Mouse (Mus musculus) embryonic facial prominence, embryonic 12.5 days (tissue): ENCODE data around the gene Edar. TPM values are rescaled to one million over a fixed set of nuclear protein-coding genes. Genes with fewer than 3 reads are reported as not detected.

Source experiments
- ATAC-seq: fragments of 200-750 bp; cut with Nextera tagmentation; 2 replicates; pipeline ENCODE4 v1.8.0; 2017; ENCODE audit not compliant: insufficient number of reproducible peaks, insufficient read depth, low FRiP score, low TSS enrichment
- H3K27ac ChIP-seq: fragments of 300-500 bp; sonication (generic); 2 replicates; pipeline ENCODE4 v1.5.1; 2016; ENCODE audit warnings: mild to moderate bottlenecking
- H3K27me3 ChIP-seq: fragments of 300-500 bp; sonication (generic); 2 replicates; pipeline ENCODE4 v1.6.1; 2016; ENCODE audit warnings: mild to moderate bottlenecking, moderate library complexity
- H3K36me3 ChIP-seq: fragments of 300-500 bp; sonication (generic); 2 replicates; pipeline ENCODE4 v1.6.1; 2016; ENCODE audit warnings: mild to moderate bottlenecking
- H3K4me1 ChIP-seq: fragments of 300-500 bp; sonication (generic); 2 replicates; pipeline ENCODE4 v1.6.1; 2016
- H3K4me2 ChIP-seq: fragments of 300-500 bp; sonication (generic); replicated peaks from 2 replicates; pipeline ENCODE4 v1.6.1; 2016; ENCODE audit warnings: mild to moderate bottlenecking, moderate library complexity
- H3K4me3 ChIP-seq: fragments of 300-500 bp; sonication (generic); 2 replicates; pipeline ENCODE4 v1.5.1; 2016; ENCODE audit warnings: mild to moderate bottlenecking
- H3K9ac ChIP-seq: fragments of 300-500 bp; sonication (generic); 2 replicates; pipeline ENCODE4 v1.6.1; 2016; ENCODE audit warnings: mild to moderate bottlenecking, moderate library complexity
- H3K9me3 ChIP-seq: fragments of 300-500 bp; sonication (generic); 2 replicates; pipeline ENCODE4 v1.6.1; 2016; ENCODE audit warnings: mild to moderate bottlenecking, moderate library complexity
- WGBS: fragments of 180-500 bp; shearing (Covaris S2); methylation state at CpG from one replicate; pipeline ENCODE4 v1.1.7; 2016; 5-methylcytosine and 5-hydroxymethylcytosine counted together
- polyA plus RNA-seq: library from polyadenylated mRNA; unstranded; fragments of >200 nt; fragmentation: Nextera tagmentation; extraction: Ambion mirVana; gene quantifications from 2 replicates; pipeline ENCODE4 v1.2.1, GENCODE M21; 2016

The Edar gene
- polyA plus RNA-seq, 1 experiment from 2014 or later, result 1.4 TPM

- no peaks in the 10 kb centered on the region for H3K9me3 ChIP-seq
- no peak overlapping the region for H3K9ac ChIP-seq
- no peak overlapping the region for H3K4me2 ChIP-seq
- no peak for ATAC-seq
- H3K36me3 ChIP-seq, result no peaks in the 10 kb centered on the region
- H3K4me1 ChIP-seq, result peaks cover 25% of the 10 kb centered on the region
- WGBS, result 75% methylated on average over 5 of the region's 5 CpGs
- H3K27ac ChIP-seq, result no peak overlapping the region
- no peaks in the 10 kb centered on the region for H3K27me3 ChIP-seq
- no peak overlapping the region for H3K4me3 ChIP-seq
These were observed 26.7 kb downstream of the Edar start for GRCm38 (mm10) chr10:58648787-58649186.

- 78% methylated on average over 5 of the region's 5 CpGs for WGBS
- Histone ChIP-seq H3K27me3 (no peaks in the 10 kb centered on the region), H3K9me3 (no peaks in the 10 kb centered on the region), H3K4me1 (peaks cover 22% of the 10 kb centered on the region; the same call in 1 of the 2 replicates), H3K9ac (no peak overlapping the region), H3K4me3 (no peak overlapping the region), H3K27ac (no peak overlapping the region), H3K36me3 (no peaks in the 10 kb centered on the region), H3K4me2 (no peak overlapping the region)
- no peak for ATAC-seq
These were observed 30.8 kb downstream of the Edar start for GRCm38 (mm10) chr10:58644671-58645070.

- Histone ChIP-seq H3K9ac (no peak overlapping the region), H3K36me3 (no peaks in the 10 kb centered on the region), H3K27me3 (no peaks in the 10 kb centered on the region), H3K27ac (no peak overlapping the region), H3K4me3 (no peak overlapping the region), H3K4me1 (peaks cover 22% of the 10 kb centered on the region; the same call in 1 of the 2 replicates), H3K9me3 (no peaks in the 10 kb centered on the region), H3K4me2 (no peak overlapping the region)
- no peak for ATAC-seq
- 85% methylated on average over 7 of the region's 7 CpGs for WGBS
These were observed 31.3 kb downstream of the Edar start for GRCm38 (mm10) chr10:58644194-58644593.

GRCm38 (mm10) chr10:58643001-58643400 is 32.5 kb downstream of the Edar start:
- H3K36me3 ChIP-seq, result no peaks in the 10 kb centered on the region
- H3K9ac ChIP-seq, result no peak overlapping the region
- no peak overlapping the region for H3K27ac ChIP-seq
- ATAC-seq, result no peak
- H3K4me2 ChIP-seq, result no peak overlapping the region
- WGBS, result 74% methylated on average over 9 of the region's 9 CpGs
- H3K27me3 ChIP-seq, result no peaks in the 10 kb centered on the region
- no peaks in the 10 kb centered on the region for H3K9me3 ChIP-seq
- H3K4me3 ChIP-seq, result no peak overlapping the region
- H3K4me1 ChIP-seq, result peaks cover 22% of the 10 kb centered on the region; the same call in 1 of the 2 replicates

- WGBS, result 48% methylated on average over 10 of the region's 10 CpGs
- H3K4me3 ChIP-seq, result no peak overlapping the region
- H3K4me2 ChIP-seq, result peak overlapping the region; percentile 13; the same call in 1 of the 2 replicates
- no peak for ATAC-seq
- no peak overlapping the region for H3K27ac ChIP-seq
- no peak overlapping the region for H3K9ac ChIP-seq
- no peaks in the 10 kb centered on the region for H3K27me3 ChIP-seq
- peaks cover 26% of the 10 kb centered on the region for H3K4me1 ChIP-seq
- no peaks in the 10 kb centered on the region for H3K36me3 ChIP-seq
- no peaks in the 10 kb centered on the region for H3K9me3 ChIP-seq
These were observed 33.8 kb downstream of the Edar start for GRCm38 (mm10) chr10:58641631-58642030.

GRCm38 (mm10) chr10:58640446-58641400 is 34.7 kb downstream of the Edar start:
- H3K4me2 ChIP-seq, result peak overlapping the region; percentile 13; the same call in 1 of the 2 replicates

GRCm38 (mm10) chr10:58639291-58639690 is 36.2 kb downstream of the Edar start:
- H3K27me3 ChIP-seq, result no peaks in the 10 kb centered on the region
- no peak overlapping the region for H3K27ac ChIP-seq
- no peak for ATAC-seq
- peaks cover 28% of the 10 kb centered on the region for H3K4me1 ChIP-seq
- no peak overlapping the region for H3K9ac ChIP-seq
- no peak overlapping the region for H3K4me3 ChIP-seq
- H3K36me3 ChIP-seq, result no peaks in the 10 kb centered on the region
- no peaks in the 10 kb centered on the region for H3K9me3 ChIP-seq
- no peak overlapping the region for H3K4me2 ChIP-seq
- 82% methylated on average over 6 of the region's 6 CpGs for WGBS

More at GRCm38 (mm10) chr10:58640446-58641400, 34.7 kb downstream of the Edar start:
- H3K9ac ChIP-seq, result no peak overlapping the region
- H3K27ac ChIP-seq, result no peak overlapping the region
- 51% methylated on average over 19 of the region's 19 CpGs for WGBS
- ATAC-seq, result no peak
- H3K4me3 ChIP-seq, result no peak overlapping the region
- no peaks in the 10 kb centered on the region for H3K36me3 ChIP-seq
- peaks cover 30% of the 10 kb centered on the region for H3K4me1 ChIP-seq
- H3K9me3 ChIP-seq, result no peaks in the 10 kb centered on the region
- no peaks in the 10 kb centered on the region for H3K27me3 ChIP-seq

GRCm38 (mm10) chr10:58636431-58637080 is 38.9 kb downstream of the Edar start:
- no peaks in the 10 kb centered on the region for H3K36me3 ChIP-seq
- H3K27me3 ChIP-seq, result no peaks in the 10 kb centered on the region
- no peaks in the 10 kb centered on the region for H3K9me3 ChIP-seq
- no peak overlapping the region for H3K4me3 ChIP-seq
- no peak for ATAC-seq
- 35% methylated on average over 7 of the region's 7 CpGs for WGBS
- peaks cover 16% of the 10 kb centered on the region for H3K4me1 ChIP-seq
- H3K9ac ChIP-seq, result no peak overlapping the region
- no peak overlapping the region for H3K4me2 ChIP-seq
- H3K27ac ChIP-seq, result no peak overlapping the region

GRCm38 (mm10) chr10:58633507-58633906 is 41.9 kb downstream of the Edar start:
- Histone ChIP-seq H3K9me3 (no peaks in the 10 kb centered on the region), H3K27ac (no peak overlapping the region), H3K4me1 (peaks cover 8% of the 10 kb centered on the region), H3K27me3 (no peaks in the 10 kb centered on the region), H3K4me3 (no peak overlapping the region), H3K4me2 (no peak overlapping the region), H3K9ac (no peak overlapping the region), H3K36me3 (no peaks in the 10 kb centered on the region)
- WGBS, result 89% methylated on average over 2 of the region's 2 CpGs
- ATAC-seq, result no peak

- no peak for ATAC-seq
- no peaks in the 10 kb centered on the region for H3K27me3 ChIP-seq
- no peaks in the 10 kb centered on the region for H3K36me3 ChIP-seq
- H3K9me3 ChIP-seq, result no peaks in the 10 kb centered on the region
- no peaks in the 10 kb centered on the region for H3K4me1 ChIP-seq
- H3K9ac ChIP-seq, result no peak overlapping the region
- H3K4me2 ChIP-seq, result no peak overlapping the region
- H3K4me3 ChIP-seq, result no peak overlapping the region
- H3K27ac ChIP-seq, result no peak overlapping the region
These were observed 47.9 kb downstream of the Edar start for GRCm38 (mm10) chr10:58627569-58627968.

GRCm38 (mm10) chr10:58624848-58625711 is 50.4 kb downstream of the Edar start:
- H3K9me3 ChIP-seq, result no peaks in the 10 kb centered on the region
- H3K27me3 ChIP-seq, result no peaks in the 10 kb centered on the region
- H3K4me1 ChIP-seq, result no peaks in the 10 kb centered on the region
- H3K9ac ChIP-seq, result no peak overlapping the region
- WGBS, result 67% methylated on average over 12 of the region's 12 CpGs
- no peaks in the 10 kb centered on the region for H3K36me3 ChIP-seq
- H3K4me2 ChIP-seq, result no peak overlapping the region
- no peak for ATAC-seq
- H3K4me3 ChIP-seq, result no peak overlapping the region
- no peak overlapping the region for H3K27ac ChIP-seq
